8 mouse cellular contexts compared by ENCODE assay signal in the genomic region with DNA sequence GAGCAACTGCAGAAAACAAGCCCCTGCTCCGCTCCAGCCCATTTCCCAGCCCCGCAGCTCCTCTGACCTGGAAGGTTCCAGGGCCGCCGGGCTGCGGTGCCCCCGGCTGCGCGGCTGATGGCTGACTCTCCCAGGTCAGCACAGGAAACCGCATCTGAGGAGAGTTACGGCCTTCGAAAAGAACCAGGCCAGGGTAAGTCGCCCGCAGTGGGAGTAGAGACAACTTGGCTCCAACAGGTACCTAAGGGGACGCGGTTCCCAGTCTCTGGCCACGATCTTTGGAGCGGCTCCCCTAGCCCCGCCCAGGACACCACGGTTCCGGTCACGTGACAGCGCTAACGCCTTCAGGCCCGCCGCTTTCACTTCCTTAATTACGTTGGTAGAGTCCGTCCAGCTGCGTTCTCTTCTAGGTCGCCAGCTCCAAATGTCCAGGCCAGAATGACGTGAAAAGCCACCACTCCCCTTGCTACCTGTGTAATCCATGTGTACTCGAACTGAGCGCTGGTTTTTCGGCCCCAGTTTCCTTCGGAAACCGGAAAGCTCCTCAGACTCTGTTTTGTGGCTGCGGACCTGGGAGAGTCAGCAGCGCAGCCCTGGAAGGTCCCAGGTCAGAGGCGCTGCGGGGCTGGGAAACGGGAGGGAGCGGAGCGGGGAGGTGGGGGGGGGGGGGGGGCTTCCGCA. TPM values are rescaled to one million over a fixed set of nuclear protein-coding genes. Genes with fewer than 3 reads are reported as not detected.
DNase-seq lines count a peak whose midpoint lies in the region; ATAC-seq and TF ChIP-seq lines count a peak whose summit lies in the region.
"Not testable (repeated sequence)": the region's sequence is repeated elsewhere in the genome, so short reads cannot be mapped to it uniquely, and the experiment has no call there.

Gene Zfp944 (minus strand): TSS at position 300 of the 681 bp plus-strand sequence.
Gene Zfp758 (plus strand): TSS at position 353 of the 681 bp plus-strand sequence.

- peak; percentile 96 for ATAC-seq in G1E (ENCODE audit: extremely low read depth, insufficient number of reproducible peaks, low FRiP score, poor library complexity, severe bottlenecking)
- ATAC-seq in forebrain, postnatal 0 days, result peak; percentile 97
- ATAC-seq in neural tube, embryonic 15.5 days (ENCODE audit: low FRiP score), result peak; percentile 98

- under 1% methylated on average over 33 of the region's 43 CpGs for WGBS in cerebellum, adult 2 months
- WGBS in forebrain, postnatal 0 days, result under 1% methylated on average over 30 of the region's 43 CpGs
- whole genome bisulfite sequencing in lung, adult 2 months, result under 1% methylated on average over 27 of the region's 43 CpGs
- under 1% methylated on average over 32 of the region's 43 CpGs for WGBS in neural tube, embryonic 15.5 days

- peaks cover 11% of the 10 kb centered on the region for H3K9me3 ChIP-seq in G1E (replicated peaks)
- not testable (repeated sequence) for H3K9me3 ChIP-seq in forebrain, postnatal 0 days (ENCODE audit: low read length); neural tube, embryonic 15.5 days (replicated peaks)

- peak within 1 kb of the TSS; percentile 64; the same call in 1 of the 2 replicates for H3K27ac ChIP-seq in cerebellum, adult 2 months (ENCODE audit: insufficient read depth, low read length)
- not testable (repeated sequence) for H3K27ac ChIP-seq in forebrain, postnatal 0 days (ENCODE audit: low read depth, low read length)
- peak within 1 kb of the TSS; percentile 92 for H3K27ac ChIP-seq in layer of hippocampus, adult 2 months
- peak within 1 kb of the TSS; percentile 76 for H3K27ac ChIP-seq in neural tube, embryonic 15.5 days (replicated peaks)

- not testable (repeated sequence) for H3K27me3 ChIP-seq in G1E (ENCODE audit: insufficient read depth, low read length); cerebellum, adult 2 months (ENCODE audit: control insufficient read depth, insufficient read depth, low read length); forebrain, postnatal 0 days (ENCODE audit: insufficient read depth, low read length); neural tube, embryonic 15.5 days (replicated peaks)

- H3K4me3 ChIP-seq in G1E (ENCODE audit: low read depth, low read length), result peak within 1 kb of the TSS; percentile 70
- H3K4me3 ChIP-seq in cerebellum, adult 2 months (replicated peaks; ENCODE audit: insufficient read depth, low read depth, low read length), result peak within 1 kb of the TSS; percentile 66
- peak within 1 kb of the TSS; percentile 50 for H3K4me3 ChIP-seq in forebrain, postnatal 0 days (ENCODE audit: low read depth, low read length)
- H3K4me3 ChIP-seq in layer of hippocampus, adult 2 months, result peak within 1 kb of the TSS; percentile 76
- peak within 1 kb of the TSS; percentile 76 for H3K4me3 ChIP-seq in lung, adult 2 months (replicated peaks; ENCODE audit: extremely low read depth, low read depth, low read length)
- peak within 1 kb of the TSS; percentile 57 for H3K4me3 ChIP-seq in neural tube, embryonic 15.5 days (replicated peaks)

- peaks cover 17% of the 10 kb centered on the region for H3K4me1 ChIP-seq in G1E (ENCODE audit: insufficient read depth, low read depth, low read length)
- H3K4me1 ChIP-seq in cerebellum, adult 2 months (ENCODE audit: control insufficient read depth, insufficient read depth, low read length); lung, adult 2 months (ENCODE audit: control insufficient read depth, insufficient read depth, low read length): not testable (repeated sequence)
- H3K4me1 ChIP-seq in forebrain, postnatal 0 days (ENCODE audit: insufficient read depth), result peaks cover 11% of the 10 kb centered on the region; the same call in 1 of the 2 replicates
- peaks cover 19% of the 10 kb centered on the region for H3K4me1 ChIP-seq in neural tube, embryonic 15.5 days

- peak; percentile 16 for DNase-seq in G1E (ENCODE audit: low spot score)
- DNase-seq in cerebellum, adult 2 months, result peak; percentile 56 to 71
- DNase-seq in forebrain, postnatal 0 days, result peak; percentile 52
- peak; percentile 50 for DNase-seq in heart, postnatal 4 days
- peak; percentile 4 to 17 for DNase-seq in layer of hippocampus, adult 2 months (ENCODE audit: low spot score in 2 of 2)
- peak; percentile 73 for DNase-seq in lung, adult 2 months
- DNase-seq in testis, postnatal 14 days (ENCODE audit: low spot score), result peak; percentile 59

- not testable (repeated sequence) for TF ChIP-seq CTCF in G1E (IDR thresholded peaks at IDR 0.05; ENCODE audit: low read depth, low read length); cerebellum, adult 2 months (IDR thresholded peaks at IDR 0.05; ENCODE audit: borderline replicate concordance, insufficient read depth, low read depth, low read length); forebrain, postnatal 0 days (IDR thresholded peaks at IDR 0.05; ENCODE audit: low read depth); layer of hippocampus, adult 2 months (conservative IDR thresholded peaks at IDR 0.05); lung, adult 2 months (IDR thresholded peaks at IDR 0.05; ENCODE audit: insufficient read depth, low read length)

- H3K4me2 ChIP-seq in forebrain, postnatal 0 days (ENCODE audit: low read depth), result peak within 1 kb of the TSS; percentile 47
- H3K4me2 ChIP-seq in neural tube, embryonic 15.5 days, result peak within 1 kb of the TSS; percentile 62

- not testable (repeated sequence) for TF ChIP-seq POLR2A in cerebellum, adult 2 months (IDR thresholded peaks at IDR 0.05; ENCODE audit: borderline replicate concordance, insufficient read depth, low read length)
- 0 out of 2 replicates have a peak, but pooled peaks have one; percentile 15 for TF ChIP-seq POLR2A in lung, adult 2 months (IDR thresholded peaks at IDR 0.05; ENCODE audit: borderline replicate concordance, extremely low read depth, low read depth, low read length)

- peak within 1 kb of the TSS; percentile 65 for H3K9ac ChIP-seq in forebrain, postnatal 0 days
- peak within 1 kb of the TSS; percentile 63 for H3K9ac ChIP-seq in neural tube, embryonic 15.5 days (replicated peaks)

- H3K36me3 ChIP-seq in G1E (replicated peaks), result peaks cover 21% of the 10 kb centered on the region
- not testable (repeated sequence) for H3K36me3 ChIP-seq in forebrain, postnatal 0 days (ENCODE audit: insufficient read depth); neural tube, embryonic 15.5 days

RNA-seq across cellular contexts. Expression of gene Zfp944, which starts in this region (rescaled TPM):
- total RNA-seq in G1E (2014; fragmentation: Nextera tagmentation) (23.7 and 33.4 TPM in 2 replicates), G1E (2017) (19.7 and 21.6 TPM in 2 replicates)
- 1.0 and 1.1 TPM in 2 replicates for polyA plus RNA-seq in G1E (2012)
- polyA plus RNA-seq in cerebellum, adult 2 months (2012; rRNA removed), result 8.0 and 8.4 TPM in 2 replicates
- total RNA-seq in forebrain, postnatal 0 days (2014; rRNA removed), result 12.1 and 12.9 TPM in 2 replicates
- polyA plus RNA-seq in forebrain, postnatal 0 days (2015; fragmentation: Nextera tagmentation; extraction: Ambion mirVana), result 10.1 and 11.6 TPM in 2 replicates
- 1 to 10 TPM; 4.2 to 5.3 TPM for total RNA-seq in heart, postnatal 4 days (2021)
- 10 to 100 TPM in 1 of 2 experiments, 1 to 10 TPM in 1; 9.8 to 10.3 TPM for total RNA-seq in layer of hippocampus, adult 2 months (2021)
- polyA plus RNA-seq in lung, adult 2 months (2012; rRNA removed), result 1.9 and 2.2 TPM in 2 replicates
- polyA plus RNA-seq in neural tube, embryonic 15.5 days (2015; fragmentation: Nextera tagmentation; extraction: Ambion mirVana), result 11.6 and 12.3 TPM in 2 replicates

RNA-seq across cellular contexts. Expression of gene Zfp758, which starts in this region (rescaled TPM):
- 18.5 and 27.5 TPM in 2 replicates for total RNA-seq in G1E (2014; fragmentation: Nextera tagmentation)
- total RNA-seq in G1E (2017), result 20.6 and 23.3 TPM in 2 replicates
- polyA plus RNA-seq in G1E (2012), result 0.09 and 0.23 TPM in 2 replicates
- polyA plus RNA-seq in cerebellum, adult 2 months (2012; rRNA removed), result 4.5 and 4.6 TPM in 2 replicates
- total RNA-seq in forebrain, postnatal 0 days (2014; rRNA removed), result 10.0 and 10.7 TPM in 2 replicates
- 3.8 and 6.3 TPM in 2 replicates for polyA plus RNA-seq in forebrain, postnatal 0 days (2015; fragmentation: Nextera tagmentation; extraction: Ambion mirVana)
- total RNA-seq in heart, postnatal 4 days (2021), result 1 to 10 TPM; 6.6 TPM
- total RNA-seq in layer of hippocampus, adult 2 months (2021), result 10 to 100 TPM; 11.5 to 12.1 TPM
- polyA plus RNA-seq in lung, adult 2 months (2012; rRNA removed), result 0.80 and 1.1 TPM in 2 replicates
- 7.2 and 8.8 TPM in 2 replicates for polyA plus RNA-seq in neural tube, embryonic 15.5 days (2015; fragmentation: Nextera tagmentation; extraction: Ambion mirVana)

Comparison
In these comparisons a context has a peak if more than half of its experiments do, and no peak if none do; other contexts are left out.
1. DNase-seq: peak in every context shown above with its lines; median percentile 73 in lung, adult 2 months; 64 in cerebellum, adult 2 months; 59 in testis, postnatal 14 days; 52 in forebrain, postnatal 0 days; 50 in heart, postnatal 4 days; 16 in G1E; 10 in layer of hippocampus, adult 2 months.